Mouse (Mus musculus) heart, postnatal 0 days (tissue): ENCODE results near the gene Thy1.

Experiments used
- CTCF ChIP-seq: IDR thresholded peaks from 2 replicates; pipeline ENCODE4 v1.5.1; 2016; ENCODE audit warnings: antibody characterized with exemption, control low read depth, low read depth
- EP300 ChIP-seq: IDR thresholded peaks from 2 replicates; pipeline ENCODE4 v1.6.1; 2016; ENCODE audit warnings: antibody characterized with exemption, low read depth

- peak; percentile 21; the same call in 1 of the 2 replicates for TF ChIP-seq CTCF
- TF ChIP-seq EP300: no peak
Observed at GRCm38 (mm10) chr9:44074395-44075275, 31.5 kb downstream of the Thy1 start.
